In the genomic region with DNA sequence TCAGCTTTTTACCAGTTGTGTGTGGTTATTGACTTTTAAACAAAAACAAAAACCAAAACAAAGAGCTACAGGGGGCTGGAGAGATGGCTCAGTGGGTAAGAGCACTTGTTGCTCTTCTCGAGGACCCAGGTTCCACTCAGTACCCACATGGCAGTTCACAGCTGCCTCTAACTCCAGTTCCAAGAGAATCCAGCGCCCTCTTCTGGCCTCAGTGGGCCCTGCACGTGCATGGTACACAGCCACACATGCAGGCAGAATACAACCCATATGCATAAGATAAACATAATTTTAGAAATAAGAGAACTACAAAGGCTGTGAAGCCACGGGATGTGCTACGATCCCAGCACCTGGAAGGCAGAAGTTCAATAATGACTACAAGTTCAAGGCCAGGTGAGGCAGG, we compare ENCODE assay signal across 12 mouse cellular contexts. TPM values are rescaled to one million over a fixed set of nuclear protein-coding genes. Genes with fewer than 3 reads are reported as not detected.
A peak's percentile ranks its signal among the peaks of the same experiment; 100 is the strongest.
DNase-seq lines count a peak whose midpoint lies in the region; ATAC-seq and TF ChIP-seq lines count a peak whose summit lies in the region.
"Had no signal": no experiment of that assay in that cellular context is flagged by ENCODE, and none has a peak within 500 bp of the region (broad histone marks: within the 10 kb centered on the region; RNA-seq: fewer than 3 reads in every experiment).

No protein-coding gene starts in this region.

- no peak for TF ChIP-seq EP300 in liver, embryonic 14.5 days (IDR thresholded peaks at IDR 0.05; ENCODE audit: low read depth)

- H3K4me3 ChIP-seq in E14TG2a.4 (replicated peaks; ENCODE audit: low read length) = no peak overlapping the region
- no peak overlapping the region for H3K4me3 ChIP-seq in liver, embryonic 14.5 days (ENCODE audit: insufficient read depth in 1 of 2, low read depth in 2 of 2, low read length in 2 of 2)
- H3K4me3 ChIP-seq: lung, embryonic 15.5 days had no signal

- no peaks in the 10 kb centered on the region for H3K36me3 ChIP-seq in E14TG2a.4 (ENCODE audit: insufficient read depth, low read length)
- H3K36me3 ChIP-seq in liver, embryonic 14.5 days (replicated peaks; ENCODE audit: control insufficient read depth, insufficient read depth, low read depth) = no peaks in the 10 kb centered on the region
- H3K36me3 ChIP-seq: lung, embryonic 15.5 days had no signal

- H3K4me1 ChIP-seq in E14TG2a.4 (replicated peaks; ENCODE audit: low read depth, low read length) = peaks cover 40% of the 10 kb centered on the region
- H3K4me1 ChIP-seq in liver, embryonic 14.5 days (replicated peaks; ENCODE audit: control insufficient read depth in 2 of 2, insufficient read depth in 2 of 2, low read length in 1 of 2) = no peaks in the 10 kb centered on the region
- H3K4me1 ChIP-seq: lung, embryonic 15.5 days had no signal

- no peak overlapping the region for H3K4me2 ChIP-seq in liver, embryonic 14.5 days (ENCODE audit: low read depth)
- H3K4me2 ChIP-seq: lung, embryonic 15.5 days had no signal

- peaks cover 8% of the 10 kb centered on the region; the same call in 1 of the 2 replicates for H3K9me3 ChIP-seq in E14TG2a.4 (ENCODE audit: low read length)
- no peaks in the 10 kb centered on the region for H3K9me3 ChIP-seq in liver, embryonic 14.5 days (ENCODE audit: control insufficient read depth, low read length)
- H3K9me3 ChIP-seq: lung, embryonic 15.5 days had no signal

- intact Hi-C loops in left cerebral cortex, postnatal 14 days (cut with DNase I) = no loop called here

- ATAC-seq in liver, embryonic 14.5 days (ENCODE audit: insufficient read depth) = no peak
- no peak for ATAC-seq in inflammation-experienced regulatory T-cells, adult 6 months
- ATAC-seq: Patski had no signal

- DNase-seq in kidney, postnatal 10 days = peak; percentile 27
- DNase-seq in kidney, adult 18-20 months = no peak
- DNase-seq in 416B (ENCODE audit: low read depth) = peak; percentile 60
- no peak for DNase-seq in liver, embryonic 14.5 days (ENCODE audit: low read depth in 3 of 3, low spot score in 3 of 3)
- DNase-seq in left cerebral cortex, postnatal 14 days (ENCODE audit: low spot score in 2 of 2) = no peak
- no peak for DNase-seq in right cerebral cortex, adult 2 months (ENCODE audit: low spot score in 2 of 2)
- DNase-seq: cerebellum, postnatal 25 days; kidney, adult 11 months had no signal

- no peak overlapping the region for H3K27ac ChIP-seq in liver, embryonic 14.5 days
- H3K27ac ChIP-seq: lung, embryonic 15.5 days had no signal

- H3K27me3 ChIP-seq in E14TG2a.4 (ENCODE audit: insufficient read depth, low read length) = no peaks in the 10 kb centered on the region
- H3K27me3 ChIP-seq in liver, embryonic 14.5 days (ENCODE audit: control insufficient read depth, insufficient read depth, low read length) = no peaks in the 10 kb centered on the region
- H3K27me3 ChIP-seq: lung, embryonic 15.5 days; Patski had no signal

- H3K9ac ChIP-seq in liver, embryonic 14.5 days (replicated peaks) = no peak overlapping the region
- H3K9ac ChIP-seq: lung, embryonic 15.5 days had no signal

- TF ChIP-seq CTCF in E14TG2a.4 (conservative IDR thresholded peaks at IDR 0.05; ENCODE audit: low read length) = peak; percentile 88
- peak; percentile 70 for TF ChIP-seq CTCF in liver, embryonic 14.5 days (IDR thresholded peaks at IDR 0.05; ENCODE audit: low read depth)

- whole genome bisulfite sequencing in liver, embryonic 14.5 days (ENCODE audit: insufficient replicate concordance) = 50% methylated on average over 5 of the region's 5 CpGs

RNA-seq across cellular contexts. Expression of a gene that starts 16.3 kb away (rescaled TPM):
- polyA plus RNA-seq in liver, embryonic 14.5 days (2012; rRNA removed) = 17.5 and 35.3 TPM in 2 replicates
- polyA plus RNA-seq in liver, embryonic 14.5 days (2014; fragmentation: Nextera tagmentation; extraction: Ambion mirVana) = 46.1 and 48.0 TPM in 2 replicates
- total RNA-seq in left cerebral cortex, postnatal 14 days (2021) = 100 to 1,000 TPM; 117 TPM
- 100 to 1,000 TPM; 132 to 233 (median 189) TPM for polyA plus RNA-seq in inflammation-experienced regulatory T-cells, adult 6 months (2017; shearing (Covaris generic))

RNA-seq across cellular contexts. Expression of a gene that starts 51.6 kb away (rescaled TPM):
- 9.6 and 13.3 TPM in 2 replicates for polyA plus RNA-seq in liver, embryonic 14.5 days (2012; rRNA removed)
- polyA plus RNA-seq in liver, embryonic 14.5 days (2014; fragmentation: Nextera tagmentation; extraction: Ambion mirVana) = 1.8 and 2.4 TPM in 2 replicates
- under 1 TPM; 0.36 to 0.55 TPM for total RNA-seq in left cerebral cortex, postnatal 14 days (2021)
- 1 to 10 TPM in 1 of 3 experiments, under 1 TPM in 2; 0.54 to 2.6 (median 0.98) TPM for polyA plus RNA-seq in inflammation-experienced regulatory T-cells, adult 6 months (2017; shearing (Covaris generic))

Comparison
In these comparisons a context has a peak if more than half of its experiments do, and no peak if none do; other contexts are left out.
1. DNase-seq: peak in kidney, postnatal 10 days (single experiment) and 416B (single experiment); none in kidney, adult 18-20 months (single experiment), liver, embryonic 14.5 days (0 of 3), left cerebral cortex, postnatal 14 days (0 of 2) and right cerebral cortex, adult 2 months (0 of 2).